Mouse (Mus musculus) WW6 (cell line): Measurements from ENCODE around the gene Ednrb.

ENCODE experiments used
- DNase-seq: peaks from one replicate; pipeline ENCODE4 v3.0.0-alpha.2; 2013; ENCODE audit warnings: low read depth, low spot score

Gene Ednrb

GRCm38 (mm10) chr14:103767488-103767887 is 76.7 kb downstream of the Ednrb start:
- no peak for DNase-seq
